Mouse (Mus musculus): Measurements from ENCODE around the gene C1qtnf6.

The C1qtnf6 gene

GRCm38 (mm10) chr15:78530671-78531450, at the start of gene C1qtnf6:
Gene C1qtnf6, minus strand, starts transcription at chr15:78531416.
- no peak for DNase-seq (ENCODE audit: low spot score in 2 of 2)

GRCm38 (mm10) chr15:78576284-78576810, 45.1 kb upstream of the C1qtnf6 start:
- no peak for DNase-seq (ENCODE audit: low spot score in 2 of 2)

GRCm38 (mm10) chr15:78572658-78573397, 41.6 kb upstream of the C1qtnf6 start, which contains the start of gene Rac2:
Gene Rac2, minus strand, starts transcription at chr15:78572783.
- no peak for DNase-seq (ENCODE audit: low spot score in 2 of 2)

- DNase-seq (ENCODE audit: low spot score in 2 of 2) = no peak
These were observed 41.0 kb upstream of the C1qtnf6 start for GRCm38 (mm10) chr15:78572270-78572600.

- no peak for DNase-seq (ENCODE audit: low spot score in 2 of 2)
These were observed 40.5 kb upstream of the C1qtnf6 start for GRCm38 (mm10) chr15:78571554-78572269.

DNA sequence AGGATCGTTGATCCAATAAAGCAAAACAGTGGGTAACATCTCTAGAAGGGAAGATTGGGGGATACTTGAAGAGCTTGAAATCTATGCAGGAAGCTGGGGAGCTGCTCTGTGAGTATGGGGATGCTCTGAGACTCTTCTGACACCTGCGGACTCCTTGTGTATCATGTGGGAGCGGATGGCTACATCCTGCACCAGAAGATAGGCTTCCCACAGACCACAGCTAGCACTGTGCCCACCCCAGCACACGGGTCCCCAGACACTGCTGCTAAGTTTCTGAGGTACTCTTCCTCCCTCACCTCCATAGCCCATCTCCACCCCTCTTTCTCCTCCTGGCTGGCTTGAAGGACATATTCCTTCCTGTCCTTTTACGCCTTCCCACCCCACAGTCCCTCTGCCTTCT, 39.0 kb upstream of the C1qtnf6 start:
- no peak for DNase-seq (ENCODE audit: low spot score in 2 of 2)

DNA sequence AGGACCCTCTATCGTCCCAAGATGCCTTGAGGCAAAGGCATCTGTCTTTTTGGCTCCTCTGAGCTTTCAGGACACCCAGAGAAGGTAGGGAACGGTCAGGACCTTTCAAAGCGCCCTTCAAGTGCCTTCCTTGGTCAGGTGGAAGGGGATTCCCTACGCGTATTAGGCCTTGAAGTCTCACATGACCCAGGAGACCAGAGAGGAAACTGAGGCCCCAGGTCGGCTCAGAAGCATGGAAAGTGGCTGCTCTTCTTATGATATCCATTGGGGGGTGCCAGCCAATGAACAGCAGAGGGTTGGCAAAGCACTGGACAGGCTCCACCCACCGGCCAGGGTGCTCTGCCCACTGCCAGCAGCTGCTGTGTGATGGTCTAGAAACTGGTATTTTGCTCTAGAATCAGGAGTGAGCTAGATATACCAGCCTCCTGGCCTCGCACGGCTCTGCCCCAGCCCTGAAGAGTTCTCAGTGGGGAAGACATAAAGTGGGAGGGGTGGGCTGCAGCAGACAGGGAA, 36.4 kb upstream of the C1qtnf6 start:
- DNase-seq (ENCODE audit: low spot score in 2 of 2) = no peak

GRCm38 (mm10) chr15:78564764-78565435, 33.7 kb upstream of the C1qtnf6 start:
- DNase-seq (ENCODE audit: low spot score in 2 of 2) = no peak

DNA sequence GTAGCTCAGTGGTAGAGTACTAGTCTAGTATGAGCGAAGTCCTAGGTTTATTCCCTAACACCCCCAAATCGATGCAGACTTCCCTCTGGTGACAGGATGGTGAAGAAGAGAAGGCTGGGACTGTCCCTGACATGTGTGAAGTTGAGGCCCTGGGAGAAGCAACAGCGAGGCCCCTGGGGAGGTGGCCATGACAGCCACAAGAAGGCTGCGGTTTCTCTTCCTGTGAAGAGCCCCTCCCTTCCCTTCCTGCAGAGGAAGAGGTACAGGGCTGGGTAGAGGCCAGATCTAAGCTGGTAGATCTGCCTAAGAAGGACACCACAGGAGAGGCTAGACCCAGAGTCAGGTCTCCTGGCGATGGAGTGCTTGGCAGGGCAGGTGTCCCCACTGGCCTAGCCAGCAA, 32.7 kb upstream of the C1qtnf6 start:
- no peak for DNase-seq (ENCODE audit: low spot score in 2 of 2)

- DNase-seq (ENCODE audit: low spot score in 2 of 2) = no peak
These were observed 32.1 kb upstream of the C1qtnf6 start for GRCm38 (mm10) chr15:78563344-78563743.

DNA sequence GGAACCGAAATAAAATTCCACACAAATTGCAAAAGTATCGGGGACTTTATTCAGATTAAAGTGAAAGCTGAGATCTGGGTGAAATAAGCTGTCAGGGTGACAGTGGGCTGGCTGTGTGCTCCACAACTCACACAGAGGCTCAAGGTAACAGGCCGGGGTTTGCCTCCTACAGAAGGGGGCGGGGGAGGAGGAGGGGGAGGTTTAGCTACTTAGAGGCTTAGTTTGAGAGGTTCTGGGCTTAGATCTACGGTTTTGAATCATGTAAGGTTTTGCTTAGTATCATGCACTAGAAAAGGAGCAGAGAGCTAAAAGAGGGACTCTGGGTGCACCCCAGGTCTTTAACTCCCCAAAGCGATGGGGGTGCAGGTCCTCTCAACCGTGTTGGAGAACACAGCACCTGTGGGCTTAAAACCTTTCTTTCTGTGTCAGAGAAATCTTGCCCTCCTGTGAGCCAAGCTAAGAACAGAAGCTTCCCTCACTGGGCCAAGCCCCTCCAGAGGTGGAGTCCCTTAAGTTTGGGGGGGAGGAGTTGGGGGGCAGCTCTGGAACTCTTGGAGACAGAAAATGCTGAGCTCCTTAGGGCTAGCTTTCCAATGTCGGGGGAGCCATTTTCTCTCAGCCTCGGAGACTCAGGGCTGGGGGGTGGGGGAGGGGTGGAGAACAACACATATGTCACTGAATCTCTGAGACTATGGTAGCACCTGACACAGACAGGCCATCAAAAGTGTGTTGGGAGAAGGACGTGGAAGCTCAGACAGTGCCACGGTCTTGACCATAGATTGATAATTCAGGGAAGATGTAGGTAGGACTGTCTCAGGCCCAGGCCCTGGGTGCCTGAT, 28.1 kb upstream of the C1qtnf6 start:
- no peak for DNase-seq (ENCODE audit: low spot score in 2 of 2)

- DNase-seq (ENCODE audit: low spot score in 2 of 2) = no peak
These were observed 26.7 kb upstream of the C1qtnf6 start for GRCm38 (mm10) chr15:78557693-78558535.

GRCm38 (mm10) chr15:78554545-78555313, 23.5 kb upstream of the C1qtnf6 start:
- no peak for DNase-seq (ENCODE audit: low spot score in 2 of 2)

DNA sequence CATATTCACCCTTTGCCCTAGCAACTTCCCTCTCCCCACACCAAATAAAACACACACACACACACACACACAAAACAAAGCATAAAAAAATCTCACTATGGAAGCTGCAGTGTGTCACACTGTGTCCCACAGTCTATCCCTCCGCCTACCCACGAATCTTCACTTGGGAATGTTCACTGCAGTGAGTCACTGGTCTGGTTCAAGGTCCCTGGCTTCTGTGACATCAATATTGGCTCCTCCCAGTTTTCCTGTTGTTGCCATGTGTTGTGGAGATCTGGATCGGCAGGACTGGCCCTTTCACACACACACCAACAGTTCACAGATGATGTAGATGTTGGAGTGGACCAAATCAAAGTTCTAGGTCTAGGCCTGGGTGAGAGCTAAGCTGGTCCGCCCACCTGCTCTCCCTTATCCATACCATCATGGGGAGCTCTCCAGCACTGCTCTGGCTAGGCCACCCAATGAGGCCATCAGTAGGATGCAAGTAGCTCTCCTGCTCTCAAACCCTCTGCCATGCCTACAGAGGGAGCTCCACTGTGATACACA, 18.0 kb upstream of the C1qtnf6 start:
- no peak for DNase-seq (ENCODE audit: low spot score in 2 of 2)

DNA sequence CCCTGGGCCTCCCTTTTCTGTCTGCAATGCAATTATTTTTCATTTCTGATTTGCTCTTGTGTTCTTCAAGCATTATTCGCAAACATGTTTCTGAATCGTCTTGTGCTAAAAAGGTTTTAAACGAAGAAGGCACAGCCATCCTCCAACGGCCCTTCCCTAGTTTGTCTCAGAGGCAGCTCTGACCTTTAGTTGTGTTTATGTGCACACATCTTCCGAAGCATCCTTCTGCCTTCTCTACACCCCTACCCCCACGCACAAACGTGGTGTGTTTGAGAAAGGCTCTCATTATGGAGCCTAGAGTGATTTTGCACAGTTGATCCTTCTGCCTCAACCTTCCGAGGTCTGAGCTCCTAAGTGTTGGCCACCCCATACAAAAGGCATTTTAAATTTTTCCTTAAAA, 17.5 kb upstream of the C1qtnf6 start:
- no peak for DNase-seq (ENCODE audit: low spot score in 2 of 2)

GRCm38 (mm10) chr15:78548336-78548665, 17.1 kb upstream of the C1qtnf6 start:
- DNase-seq (ENCODE audit: low spot score in 2 of 2) = no peak

- DNase-seq (ENCODE audit: low spot score in 2 of 2) = no peak
These were observed 16.5 kb upstream of the C1qtnf6 start for GRCm38 (mm10) chr15:78547415-78548335.

DNA sequence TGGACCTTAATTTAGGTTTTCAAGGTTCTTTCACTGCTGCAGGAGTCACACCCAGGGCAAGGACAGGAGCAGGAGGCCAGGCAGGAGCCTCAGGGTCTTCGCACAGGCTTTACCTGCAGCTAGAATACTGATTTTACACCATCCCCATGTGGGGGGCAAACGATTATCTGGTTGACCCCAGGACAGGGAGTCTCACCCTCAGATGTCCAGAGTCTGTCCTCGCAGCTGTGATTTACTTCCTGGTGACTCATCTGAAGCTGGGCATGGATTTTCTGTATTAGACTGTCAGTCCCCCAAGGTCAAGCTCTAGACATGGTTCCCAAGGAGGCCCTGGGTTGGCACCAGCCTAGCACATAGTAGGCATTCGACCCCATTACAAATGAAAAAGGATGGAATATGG, 14.8 kb upstream of the C1qtnf6 start:
- no peak for DNase-seq (ENCODE audit: low spot score in 2 of 2)
